In genomic region chr8:106405810-106406209, GRCm38 (mm10) we compare ENCODE assay signal across 9 mouse cellular contexts. TPM values are rescaled to one million over a fixed set of nuclear protein-coding genes. Genes with fewer than 3 reads are reported as not detected.
DNase-seq lines count a peak whose midpoint lies in the region; TF ChIP-seq lines count a peak whose summit lies in the region.
"Had no signal": no experiment of that assay in that cellular context is flagged by ENCODE, and none has a peak within 500 bp of the region (broad histone marks: within the 10 kb centered on the region; RNA-seq: fewer than 3 reads in every experiment).

No protein-coding gene starts in this region.

- H3K4me1 ChIP-seq in E14TG2a.4 (replicated peaks; ENCODE audit: low read depth, low read length) = peaks cover 23% of the 10 kb centered on the region

- H3K27me3 ChIP-seq in E14TG2a.4 (ENCODE audit: insufficient read depth, low read length) = peaks cover 26% of the 10 kb centered on the region

- TF ChIP-seq CTCF in E14TG2a.4 (conservative IDR thresholded peaks at IDR 0.05; ENCODE audit: low read length) = no peak

- DNase-seq in embryo, embryonic 11 days = peak; percentile 40
- no peak for DNase-seq in embryo, embryonic 9.5 days (ENCODE audit: extremely low spot score)
- DNase-seq in cerebellum, postnatal 25 days = peak; percentile 44 to 47
- DNase-seq in heart, postnatal 14 days = peak; percentile 28 to 46
- no peak for DNase-seq in B cell, adult 2 months
- no peak for DNase-seq in adipocyte (ENCODE audit: low spot score)
- DNase-seq in urinary bladder, postnatal 25 days (ENCODE audit: low spot score) = no peak
- DNase-seq: thymus, adult 18-20 months had no signal

- intact Hi-C loops in heart, postnatal 14 days (cut with DNase I) = no loop called here

- H3K4me3 ChIP-seq in E14TG2a.4 (replicated peaks; ENCODE audit: low read length) = peak overlapping the region; percentile 53

- no peaks in the 10 kb centered on the region for H3K36me3 ChIP-seq in E14TG2a.4 (ENCODE audit: insufficient read depth, low read length)

- no peaks in the 10 kb centered on the region for H3K9me3 ChIP-seq in E14TG2a.4 (ENCODE audit: low read length)

RNA-seq across cellular contexts. Expression of gene Zfp90, which starts 9.3 kb away (rescaled TPM):
- 1 to 10 TPM; 4.1 to 4.3 TPM for total RNA-seq in heart, postnatal 14 days (2021)

Comparison
In these comparisons a context has a peak if more than half of its experiments do, and no peak if none do; other contexts are left out.
1. DNase-seq: peak in embryo, embryonic 11 days (single experiment), cerebellum, postnatal 25 days (2 of 2) and heart, postnatal 14 days (2 of 2); none in embryo, embryonic 9.5 days (single experiment), B cell, adult 2 months (0 of 2), adipocyte (single experiment) and urinary bladder, postnatal 25 days (single experiment).